Mouse (Mus musculus): ENCODE measurements around the gene Baiap3.

The Baiap3 gene

DNA sequence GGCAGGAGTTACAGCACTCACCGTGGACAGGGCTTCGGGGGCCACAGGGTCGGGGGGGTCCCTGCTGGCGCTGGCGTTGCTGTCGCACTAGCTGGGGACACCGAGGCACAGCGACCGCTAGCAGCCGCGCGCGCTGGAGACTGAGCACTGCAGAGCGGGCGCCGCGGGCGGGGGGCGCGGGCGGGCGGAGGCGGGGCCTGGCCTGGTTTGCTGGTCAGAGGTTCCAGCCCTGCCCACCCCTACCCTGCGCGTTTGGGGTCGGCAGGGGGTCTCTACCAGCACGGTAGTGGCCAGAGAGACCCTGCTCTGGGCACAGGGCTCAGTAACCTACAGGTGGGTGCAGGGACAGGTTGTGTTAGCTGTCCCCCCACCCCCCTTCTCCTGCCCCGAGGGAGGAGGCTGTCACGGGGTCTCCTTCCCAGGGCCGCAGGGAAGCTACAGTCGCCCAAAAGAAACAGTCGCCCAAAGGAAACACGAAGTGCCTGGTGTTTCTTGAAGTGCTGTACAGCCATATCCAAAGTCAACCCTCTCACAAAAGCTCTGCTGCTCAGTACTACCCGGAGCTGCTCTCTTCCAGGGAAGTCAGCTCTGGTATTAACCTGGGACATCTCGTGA, at the start of gene Baiap3:
Gene Baiap3, minus strand, starts transcription at position 225 of the 615 bp plus-strand sequence.
- DNase-seq (ENCODE audit: low spot score) = no peak

DNA sequence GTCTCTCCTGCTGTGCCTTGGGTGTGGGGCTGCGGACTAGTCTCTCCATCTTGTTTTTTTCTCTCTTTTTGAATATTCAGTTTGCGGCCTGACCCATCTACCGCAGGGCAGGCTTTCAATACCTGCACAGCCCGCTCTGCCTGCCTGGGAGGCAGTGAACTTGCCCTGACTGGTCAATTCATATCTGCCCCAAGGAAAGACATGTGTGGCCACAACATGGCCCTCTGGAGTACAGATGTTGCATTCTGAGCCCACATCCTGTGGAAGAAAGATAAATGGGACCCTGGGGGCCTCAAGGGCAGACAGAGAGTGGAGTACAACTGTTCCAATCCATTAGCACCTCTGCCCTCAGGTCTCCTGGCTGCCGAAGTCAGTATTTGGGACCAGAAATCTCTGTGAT, 41.9 kb upstream of the Baiap3 start, which contains the start of gene Prss34:
Gene Prss34, plus strand, starts transcription at position 301 of the 400 bp plus-strand sequence.
- no peak for DNase-seq (ENCODE audit: low spot score)

DNA sequence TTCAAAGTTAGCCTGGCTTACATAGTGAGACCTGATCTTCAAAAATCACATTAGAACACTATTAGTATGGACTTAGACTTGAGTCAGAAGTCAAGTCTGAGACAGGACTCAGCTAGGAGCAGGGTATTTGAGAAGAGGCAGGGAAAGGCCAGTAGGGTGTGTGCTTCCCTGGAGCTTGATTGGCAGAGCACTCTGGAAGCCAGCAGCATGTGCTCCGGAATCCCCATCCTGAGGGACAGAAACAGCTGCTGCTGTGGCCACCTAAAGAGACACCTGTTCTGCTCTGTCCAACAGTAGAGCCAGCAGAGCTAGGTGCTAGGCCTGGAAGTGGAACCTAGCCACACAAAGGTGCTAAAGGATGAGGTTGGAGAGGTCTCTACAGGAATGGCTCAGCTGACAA, 37.9 kb upstream of the Baiap3 start:
- no peak for DNase-seq (ENCODE audit: low spot score)

DNA sequence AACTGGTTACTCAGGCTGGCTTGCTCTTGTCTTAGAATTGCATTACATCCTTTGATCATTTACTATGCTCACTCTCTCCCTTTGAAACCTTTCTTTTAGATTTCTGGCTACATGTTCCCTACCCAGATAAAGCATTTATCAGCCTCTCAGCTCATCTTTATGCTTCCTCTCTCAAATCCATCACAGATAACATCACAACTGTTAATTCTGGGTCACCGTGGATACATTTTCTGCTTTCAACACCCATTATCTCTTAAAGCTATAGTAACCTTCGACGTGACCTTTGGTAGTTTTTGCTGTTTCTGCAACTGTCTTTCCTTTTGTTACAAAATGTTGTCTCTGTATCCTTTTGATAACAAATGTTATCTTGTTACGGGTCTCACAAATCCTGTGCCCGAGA, 37.3 kb upstream of the Baiap3 start:
- no peak for DNase-seq (ENCODE audit: low spot score)

DNA sequence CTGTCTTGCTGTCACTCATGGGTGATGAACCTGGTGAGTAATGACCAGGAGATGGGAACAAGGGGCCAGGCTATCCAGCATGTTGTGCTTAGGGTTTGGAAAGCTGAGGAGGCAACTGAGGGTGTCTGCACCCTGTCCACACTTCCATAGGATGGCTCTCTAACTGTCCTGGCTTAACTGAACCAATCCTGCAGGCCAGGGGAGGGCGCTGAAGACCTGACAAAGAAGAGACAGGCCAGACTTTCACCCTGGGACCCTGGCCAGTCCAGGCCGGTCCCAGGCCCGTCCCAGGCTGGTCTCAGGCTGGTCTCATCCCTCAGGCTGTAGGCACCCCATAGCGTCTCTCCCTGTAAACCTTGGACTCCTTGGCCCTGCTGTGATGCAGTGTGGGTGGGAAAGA, 34.2 kb upstream of the Baiap3 start:
- DNase-seq (ENCODE audit: low spot score) = no peak

DNA sequence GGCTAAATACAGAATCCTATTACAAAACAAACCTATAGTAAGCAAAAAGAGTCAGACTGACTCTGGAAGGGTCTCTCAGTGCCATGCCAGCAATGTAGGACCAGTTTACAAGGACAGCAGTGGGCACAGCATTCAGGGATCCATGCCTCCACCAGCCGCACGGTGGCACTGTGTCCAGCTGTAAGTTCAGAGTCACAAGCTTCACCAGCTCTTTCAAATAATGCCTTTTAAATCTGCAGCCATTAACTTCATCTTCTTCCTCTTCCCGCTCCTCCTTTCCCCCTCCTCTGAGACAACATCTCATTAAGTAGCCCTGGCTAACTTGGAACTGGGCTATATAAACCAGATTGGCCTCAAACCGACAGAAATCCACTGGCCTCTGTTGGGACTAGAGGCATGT, 32.7 kb upstream of the Baiap3 start:
- peak; percentile 39 for DNase-seq (ENCODE audit: low spot score)

GRCm38 (mm10) chr17:25285033-25285432, 28.9 kb upstream of the Baiap3 start:
- peak; percentile 72 for DNase-seq (ENCODE audit: low spot score)

DNA sequence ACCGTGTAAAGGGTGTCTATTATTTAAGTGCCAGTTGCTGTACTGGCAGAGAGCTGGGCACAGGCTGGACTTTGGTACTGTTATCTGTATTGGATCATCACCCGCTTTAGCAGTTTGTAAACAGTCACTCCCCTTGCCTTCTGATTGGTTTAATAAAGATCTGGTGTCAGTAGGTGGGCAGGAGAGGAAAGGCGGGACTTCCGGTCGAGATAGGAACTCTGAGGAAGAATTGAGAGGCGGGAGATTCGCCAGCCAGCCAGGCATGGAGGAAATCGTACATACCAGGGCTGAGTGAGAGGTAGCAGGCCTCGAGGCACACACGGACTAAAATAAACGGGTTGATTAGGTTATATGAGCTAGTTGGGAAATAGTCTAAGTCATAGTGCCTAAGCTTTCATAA, 26.0 kb upstream of the Baiap3 start:
- peak; percentile 52 for DNase-seq (ENCODE audit: low spot score)

- no peak for DNase-seq (ENCODE audit: low spot score)
Measured at GRCm38 (mm10) chr17:25275833-25276232, 19.7 kb upstream of the Baiap3 start.

GRCm38 (mm10) chr17:25274571-25275346, 18.6 kb upstream of the Baiap3 start, which contains the start of gene Ube2i:
TSS of gene Ube2i (minus strand) at chr17:25274622.
- no peak for DNase-seq (ENCODE audit: low spot score)

DNA sequence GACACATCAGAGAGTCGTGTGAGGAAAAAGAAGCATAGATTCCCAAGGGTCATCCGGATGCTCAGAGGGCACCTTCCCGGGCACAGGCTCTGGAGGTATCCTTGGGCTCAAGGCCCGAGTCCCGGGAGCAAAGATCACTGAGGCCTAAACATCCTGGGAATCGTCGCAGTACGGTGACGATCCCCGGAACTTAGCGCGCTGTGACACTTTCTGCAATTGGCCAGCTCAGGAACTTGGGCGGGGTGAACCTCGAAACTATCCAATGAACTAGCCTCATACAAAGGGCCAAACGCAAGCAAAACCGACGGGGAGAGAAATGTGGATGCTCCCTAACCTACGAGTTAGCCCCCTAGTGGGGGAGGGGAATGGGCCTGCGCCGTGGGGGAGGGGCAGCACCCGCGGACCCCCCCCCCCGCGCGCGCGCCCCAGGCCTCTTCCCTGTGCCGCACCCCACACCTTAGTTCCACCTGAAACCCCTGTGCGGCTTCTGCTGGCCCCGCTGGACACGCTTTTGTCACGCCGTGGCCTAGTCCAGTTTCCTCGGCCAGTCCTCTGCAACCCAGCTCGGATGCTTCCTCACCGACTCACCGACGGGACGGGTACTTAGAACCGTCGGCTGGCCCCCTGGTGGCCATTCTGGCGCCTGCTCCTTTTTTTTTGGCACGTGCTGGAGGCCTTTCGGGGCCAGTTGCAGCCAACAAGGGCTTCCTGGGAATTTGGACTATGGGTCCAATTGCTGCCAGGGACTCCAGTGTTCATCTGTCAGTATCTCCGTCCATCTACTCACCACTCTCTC, 17.7 kb upstream of the Baiap3 start:
- peak; percentile 97 for DNase-seq (ENCODE audit: low spot score)

GRCm38 (mm10) chr17:25272951-25273705, 17.0 kb upstream of the Baiap3 start:
- DNase-seq (ENCODE audit: low spot score) = peak; percentile 92

DNA sequence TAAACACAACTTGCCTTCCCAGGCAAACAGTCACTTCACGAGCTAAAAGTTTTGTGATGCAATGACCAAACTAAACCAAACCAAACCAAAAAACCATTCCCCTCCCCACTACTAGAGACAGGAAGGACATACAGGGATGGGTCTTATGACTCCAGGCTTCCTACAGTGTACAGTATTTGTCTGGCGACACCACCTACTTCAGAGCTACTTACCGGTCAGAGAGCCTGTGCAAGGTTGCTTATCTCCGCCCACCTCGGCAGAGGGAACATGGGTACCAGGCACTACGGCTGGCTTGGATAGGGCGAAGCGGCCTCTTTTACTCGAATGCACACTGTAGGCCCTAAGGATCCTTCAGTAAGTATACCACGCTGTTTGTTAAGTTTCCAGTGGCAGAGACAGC, 16.2 kb upstream of the Baiap3 start:
- no peak for DNase-seq (ENCODE audit: low spot score)

DNA sequence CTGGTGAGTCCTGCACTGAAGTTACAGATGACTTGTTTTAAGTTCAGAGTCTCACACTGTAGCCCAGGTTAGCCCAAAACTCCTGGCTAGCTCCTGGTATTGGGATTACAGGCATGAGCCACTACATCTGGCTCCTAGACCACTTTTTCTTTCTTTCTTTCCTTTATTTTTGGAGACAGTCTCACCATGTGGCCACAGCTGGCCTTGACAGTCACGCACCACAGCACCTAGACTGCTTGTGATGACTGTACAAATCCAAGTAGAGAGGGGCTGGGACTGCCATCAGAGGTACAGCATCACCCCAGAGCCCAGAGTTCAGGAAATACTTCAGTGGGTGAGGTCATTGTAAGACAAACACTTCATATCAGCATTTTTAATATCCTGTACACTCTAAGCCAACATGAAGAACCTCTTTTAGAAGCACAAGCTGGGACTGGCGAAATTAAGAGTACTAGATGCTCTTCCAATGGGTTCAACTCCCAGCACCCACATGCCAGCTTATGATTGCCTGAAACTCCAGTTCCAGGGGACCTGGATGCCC, 14.7 kb upstream of the Baiap3 start:
- DNase-seq (ENCODE audit: low spot score) = no peak

- peak; percentile 37 for DNase-seq (ENCODE audit: low spot score)
Measured at GRCm38 (mm10) chr17:25264453-25264852, 8.3 kb upstream of the Baiap3 start.

DNA sequence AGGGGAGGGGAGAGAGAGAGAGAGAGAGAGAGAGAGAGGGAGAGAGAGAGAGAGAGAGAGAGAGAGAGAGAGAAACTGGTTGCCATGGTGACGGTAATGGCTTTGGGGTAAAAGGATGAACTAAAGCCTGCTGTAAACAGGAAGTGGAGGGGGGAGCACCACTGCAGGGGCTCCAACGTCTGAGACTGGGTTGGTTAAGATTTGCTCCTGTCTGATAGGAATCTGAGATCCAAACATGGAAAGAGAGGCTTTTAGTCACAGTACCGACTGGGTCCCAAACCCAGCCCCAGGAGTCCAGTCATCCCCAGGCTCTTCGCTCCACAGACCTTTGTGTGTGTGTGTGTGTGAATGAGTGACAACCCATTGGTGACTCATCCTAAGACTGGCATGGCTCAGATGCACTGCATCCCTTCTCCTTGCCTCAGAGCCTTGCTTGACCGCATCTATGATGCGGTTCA, 1.7 kb upstream of the Baiap3 start:
- no peak for DNase-seq (ENCODE audit: low spot score)

GRCm38 (mm10) chr17:25255110-25255509, 1.1 kb downstream of the Baiap3 start:
- no peak for DNase-seq (ENCODE audit: low spot score)

DNA sequence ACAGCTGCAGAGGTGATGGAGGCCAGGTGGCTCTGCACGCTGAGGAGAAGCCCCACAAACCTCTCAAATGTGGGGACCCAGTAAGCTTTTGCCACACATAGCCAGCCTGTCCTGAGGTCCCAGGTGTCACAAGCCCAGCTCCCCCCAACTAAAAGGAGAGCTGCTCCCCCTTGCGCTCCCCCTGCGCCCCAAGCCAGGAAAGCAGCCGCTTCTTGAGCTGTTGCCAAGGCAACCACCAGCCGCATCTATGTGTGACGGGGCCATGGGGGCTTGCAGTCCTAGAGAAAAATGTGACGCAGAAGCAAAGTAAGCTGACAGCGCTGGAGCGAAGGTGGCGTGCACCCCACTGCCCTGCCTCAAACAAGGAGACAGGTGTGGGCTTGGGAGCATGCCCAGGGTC, 2.4 kb downstream of the Baiap3 start:
- no peak for DNase-seq (ENCODE audit: low spot score)

DNA sequence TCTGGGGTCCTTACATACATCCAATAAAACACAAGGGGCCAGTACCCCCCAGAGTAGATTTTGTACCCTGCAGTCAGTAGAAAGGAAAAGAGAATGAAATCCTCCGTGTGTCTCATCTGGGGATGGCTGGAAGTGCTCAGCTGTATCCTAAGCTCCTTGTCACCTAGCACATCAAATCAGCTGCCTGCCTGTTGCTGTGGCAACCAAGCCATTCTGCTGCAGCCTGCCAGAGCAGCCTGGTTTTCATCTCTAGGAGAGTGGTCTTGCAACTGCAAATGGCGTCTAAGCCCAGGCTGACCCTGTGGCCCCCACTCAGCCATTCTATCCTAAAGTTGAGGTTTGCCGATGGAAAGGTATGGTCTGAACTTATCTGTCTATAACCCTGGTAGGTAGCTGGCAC, 3.5 kb downstream of the Baiap3 start:
- no peak for DNase-seq (ENCODE audit: low spot score)

DNA sequence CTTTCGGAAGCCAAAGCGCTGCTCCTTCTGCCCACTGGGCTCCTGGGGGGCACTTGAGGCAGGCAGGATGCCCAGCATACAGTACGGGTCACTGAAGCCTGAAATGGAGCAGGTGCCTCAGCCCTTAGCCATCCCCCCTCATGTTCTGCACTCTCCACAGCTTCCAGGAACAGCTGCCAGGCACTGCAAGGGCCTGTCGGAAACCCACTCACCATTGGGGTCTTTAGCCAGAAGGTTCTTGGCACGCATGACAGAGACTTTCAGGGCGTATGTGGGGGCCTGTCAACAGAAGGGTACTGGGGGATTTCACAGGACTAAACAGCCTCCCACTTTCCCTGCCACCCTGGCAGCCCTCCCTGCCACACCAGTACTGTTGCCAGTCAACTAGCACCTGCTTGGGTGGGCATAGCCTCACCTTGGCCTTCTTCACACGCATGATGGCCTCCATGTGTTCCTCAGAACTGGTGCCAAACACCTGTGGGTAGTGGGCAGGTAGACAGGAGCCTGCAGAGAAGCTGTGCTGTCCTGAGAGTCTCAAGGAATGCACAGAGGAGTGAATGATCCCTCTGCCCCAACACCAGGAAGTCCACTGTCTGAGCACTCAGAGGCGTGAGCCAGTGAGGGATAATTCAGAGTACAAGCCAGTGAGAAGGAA, 5.9 kb downstream of the Baiap3 start:
- no peak for DNase-seq (ENCODE audit: low spot score)
